Mouse (Mus musculus) ovary, adult 18-20 months (tissue): ENCODE results near the gene Atg14.

ENCODE experiments used
- DNase-seq: peaks from one replicate; pipeline ENCODE4 v3.0.0; 2022; ENCODE audit warnings: low spot score, mixed read lengths

Gene Atg14

GRCm38 (mm10) chr14:47506676-47507075 lies 63.8 kb downstream of the Atg14 start:
- DNase-seq, result no peak

GRCm38 (mm10) chr14:47504036-47504435 lies 66.4 kb downstream of the Atg14 start:
- no peak for DNase-seq

DNA sequence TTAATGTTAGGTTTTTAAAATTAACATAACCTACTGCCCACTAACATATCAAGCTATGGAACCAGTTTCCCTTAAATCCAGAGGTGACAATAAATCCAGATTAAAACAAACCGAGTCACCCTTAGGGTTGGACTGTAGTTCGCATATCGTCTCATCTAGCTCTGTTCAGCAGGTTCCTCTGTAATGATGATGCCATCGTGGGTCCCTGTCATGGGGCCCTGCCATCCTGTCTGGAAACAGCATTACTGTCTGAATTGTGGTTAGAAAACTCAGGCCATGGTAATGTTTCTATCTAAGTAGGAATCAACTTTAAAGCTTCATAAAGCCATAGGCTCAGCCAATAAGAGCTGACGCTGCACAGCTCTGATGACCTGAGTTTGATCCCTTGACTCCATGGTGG lies 71.8 kb downstream of the Atg14 start:
- DNase-seq, result no peak

DNA sequence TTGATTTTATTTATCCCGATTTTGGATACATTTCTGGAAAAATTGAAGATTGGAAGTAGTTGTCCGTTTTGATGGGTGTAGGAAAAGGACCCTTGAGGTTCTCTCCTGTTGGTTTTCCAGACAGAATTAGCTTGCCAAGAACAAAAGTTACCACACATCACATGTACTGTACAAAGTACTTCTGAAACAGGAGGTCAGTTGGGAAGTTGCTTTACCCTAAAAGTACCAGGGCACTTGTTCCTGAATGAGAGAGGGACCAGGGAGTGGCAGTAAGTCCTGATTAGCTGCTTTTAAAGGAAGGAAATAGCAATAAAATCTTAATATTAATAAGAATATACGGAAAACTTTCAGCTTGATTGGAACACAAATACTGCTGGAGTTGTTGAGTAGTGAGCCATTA lies 73.3 kb downstream of the Atg14 start:
- DNase-seq, result no peak

- no peak for DNase-seq
Measured at GRCm38 (mm10) chr14:47495951-47496350, 74.5 kb downstream of the Atg14 start.

DNA sequence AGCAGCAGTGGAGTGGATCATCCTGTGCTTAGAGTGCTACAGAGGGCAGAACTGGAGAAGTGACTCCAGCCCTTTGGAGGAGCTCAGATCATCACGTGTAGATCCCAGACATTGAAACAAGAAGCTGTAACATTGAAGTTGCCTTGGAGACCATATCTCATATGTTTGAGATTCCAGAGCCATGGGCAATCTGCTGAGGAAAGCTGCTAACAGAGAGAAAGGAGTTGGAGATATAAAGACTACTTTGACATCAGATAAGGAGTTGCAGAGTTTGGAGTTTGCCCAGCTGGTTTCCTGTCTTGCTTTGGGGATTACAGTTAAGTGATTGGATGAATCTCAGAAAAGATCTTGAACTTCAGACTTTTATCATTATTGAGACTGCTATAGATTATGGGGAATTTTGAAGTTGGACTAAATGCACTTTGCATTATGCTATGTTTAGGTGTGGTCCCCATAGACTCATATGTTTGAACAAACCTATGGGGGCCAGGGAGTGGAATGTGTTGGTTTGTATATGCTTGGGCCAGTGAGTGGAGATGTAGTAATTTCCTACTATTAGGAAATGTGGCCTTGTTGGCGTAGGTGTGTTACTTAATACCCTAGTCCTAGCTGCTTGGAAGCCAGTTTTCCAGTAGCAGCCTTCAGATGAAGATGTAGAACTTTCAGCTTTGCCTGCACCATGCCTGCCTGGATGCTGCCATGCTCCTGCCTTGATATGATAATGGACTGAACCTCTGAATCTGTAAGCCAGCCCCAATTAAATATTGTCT lies 76.7 kb downstream of the Atg14 start:
- no peak for DNase-seq
